Mouse (Mus musculus) MEL (cell line): Measurements from ENCODE around the gene Abhd11. TPM values are rescaled to one million over a fixed set of nuclear protein-coding genes. Genes with fewer than 3 reads are reported as not detected.

Experiments
- DNase-seq: peaks from one replicate; pipeline ENCODE4 v3.0.0; 2011; ENCODE audit warnings: low read depth, low spot score
- H3K27ac ChIP-seq: 2 replicates; pipeline ENCODE4 v1.5.1; 2012; ENCODE audit warnings: low read depth, mild to moderate bottlenecking, control low read depth, low read length, moderate library complexity; ENCODE audit not compliant: control insufficient read depth
- H3K27me3 ChIP-seq, 2 experiments: fragments of 150-350 bp in 1 of 2; sonication (generic) in 1 of 2; 2 replicates each; pipeline ENCODE4 v1.6.1; 2012; ENCODE audit warnings: low read length in 2 of 2, mild to moderate bottlenecking in 2 of 2, improper control_type of control experiment in 1 of 2, moderate library complexity in 1 of 2; ENCODE audit not compliant: insufficient read depth in 2 of 2, control insufficient read depth in 1 of 2
- H3K36me3 ChIP-seq, 2 experiments: 2 replicates each; pipeline ENCODE4 v1.6.1; 2012 to 2014; ENCODE audit warnings: low read length in 2 of 2, improper control_type of control experiment in 1 of 2, inconsistent platforms in 1 of 2, mild to moderate bottlenecking in 1 of 2; ENCODE audit not compliant: insufficient read depth in 2 of 2, control insufficient read depth in 1 of 2
- H3K4me1 ChIP-seq, 2 experiments: fragments of 150-350 bp in 1 of 2; sonication (generic) in 1 of 2; 2 replicates each; pipeline ENCODE4 v1.6.1; 2012; ENCODE audit warnings: low read length in 2 of 2, improper control_type of control experiment in 1 of 2, mild to moderate bottlenecking in 1 of 2; ENCODE audit not compliant: insufficient read depth in 2 of 2, control insufficient read depth in 1 of 2
- H3K4me3 ChIP-seq, 2 experiments: fragments of 150-350 bp in 1 of 2; sonication (generic) in 1 of 2; 2 replicates each; pipeline ENCODE4 v1.5.1; 2012; ENCODE audit warnings: low read depth in 2 of 2, low read length in 2 of 2, mild to moderate bottlenecking in 2 of 2, moderate library complexity in 2 of 2, control low read depth in 1 of 2, improper control_type of control experiment in 1 of 2; ENCODE audit not compliant: control insufficient read depth in 1 of 2, insufficient read depth in 1 of 2
- H3K79me2 ChIP-seq: 2 replicates; pipeline ENCODE4 v1.6.1; 2012; ENCODE audit warnings: mild to moderate bottlenecking, low read length, moderate library complexity; ENCODE audit not compliant: control insufficient read depth, poor library complexity, insufficient read depth
- H3K9ac ChIP-seq: 2 replicates; pipeline ENCODE4 v1.6.1; 2012; ENCODE audit warnings: low read depth, mild to moderate bottlenecking, control low read depth, low read length, moderate library complexity; ENCODE audit not compliant: control insufficient read depth, poor library complexity, severe bottlenecking
- H3K9me3 ChIP-seq: fragments of 150-350 bp; sonication (generic); replicated peaks from 2 replicates; pipeline ENCODE4 v1.6.1; 2012; ENCODE audit warnings: mild to moderate bottlenecking, low read length, improper control_type of control experiment, moderate library complexity; ENCODE audit not compliant: insufficient read depth
- CTCF ChIP-seq, 3 experiments: IDR thresholded peaks in 2 of 3; conservative IDR thresholded peaks in 1 of 3; 2 replicates each; pipeline ENCODE4 v1.5.1; 2011 to 2012; ENCODE audit warnings: low read length in 3 of 3, low read depth in 2 of 3, mild to moderate bottlenecking in 2 of 3, improper control_type of control experiment in 1 of 3, inconsistent platforms in 1 of 3, mixed read lengths in 1 of 3, moderate library complexity in 1 of 3; ENCODE audit not compliant: control insufficient read depth in 1 of 3, insufficient read depth in 1 of 3, poor library complexity in 1 of 3, severe bottlenecking in 1 of 3
- ELF1 ChIP-seq: IDR thresholded peaks from 2 replicates; pipeline ENCODE4 v1.6.1; 2014; ENCODE audit warnings: low read depth, mild to moderate bottlenecking, inconsistent platforms, low read length, improper control_type of control experiment, moderate library complexity
- EP300 ChIP-seq, 2 experiments: IDR thresholded peaks; 2 replicates each; pipeline ENCODE4 v1.6.1; 2011; ENCODE audit warnings: improper control_type of control experiment in 2 of 2, low read length in 2 of 2, low read depth in 1 of 2, mild to moderate bottlenecking in 1 of 2
- ETS1 ChIP-seq: IDR thresholded peaks from 2 replicates; pipeline ENCODE4 v1.6.1; 2012; ENCODE audit warnings: low read depth, mild to moderate bottlenecking, inconsistent platforms, low read length, improper control_type of control experiment, moderate library complexity
- GABPA ChIP-seq: IDR thresholded peaks from 2 replicates; pipeline ENCODE4 v1.6.1; 2012; ENCODE audit warnings: low read depth, mild to moderate bottlenecking, inconsistent platforms, low read length, improper control_type of control experiment, moderate library complexity
- HCFC1 ChIP-seq: IDR thresholded peaks from 2 replicates; pipeline ENCODE4 v1.6.1; 2012; ENCODE audit warnings: low read depth, mild to moderate bottlenecking, inconsistent platforms, low read length, improper control_type of control experiment, moderate library complexity
- JUND ChIP-seq: IDR thresholded peaks from 2 replicates; pipeline ENCODE4 v1.6.1; 2011; ENCODE audit warnings: low read depth, mild to moderate bottlenecking, improper control_type of control experiment, low read length
- KAT2A ChIP-seq: conservative IDR thresholded peaks from 2 replicates; pipeline ENCODE4 v1.6.1; 2012; ENCODE audit warnings: low read depth, low read length, improper control_type of control experiment, inconsistent platforms
- MAZ ChIP-seq: IDR thresholded peaks from 2 replicates; pipeline ENCODE4 v1.6.1; 2012; ENCODE audit warnings: low read depth, mild to moderate bottlenecking, inconsistent platforms, low read length, improper control_type of control experiment
- MEF2A ChIP-seq: IDR thresholded peaks from 2 replicates; pipeline ENCODE4 v1.6.1; 2014; ENCODE audit warnings: low read depth, mild to moderate bottlenecking, inconsistent platforms, low read length, improper control_type of control experiment; ENCODE audit not compliant: poor library complexity, insufficient replicate concordance, severe bottlenecking; ENCODE audit errors: extremely low read depth
- MXI1 ChIP-seq: IDR thresholded peaks from 2 replicates; pipeline ENCODE4 v1.6.1; 2011; ENCODE audit warnings: mild to moderate bottlenecking, low read depth, low read length, improper control_type of control experiment
- MYB ChIP-seq: IDR thresholded peaks from 2 replicates; pipeline ENCODE4 v1.6.1; 2011; ENCODE audit warnings: mild to moderate bottlenecking, low read depth, low read length, improper control_type of control experiment
- NRF1 ChIP-seq: IDR thresholded peaks from 2 replicates; pipeline ENCODE4 v1.6.1; 2014; ENCODE audit warnings: low read depth, mild to moderate bottlenecking, inconsistent platforms, low read length, improper control_type of control experiment, moderate library complexity; ENCODE audit not compliant: poor library complexity, insufficient read depth, severe bottlenecking
- POLR2A ChIP-seq, 2 experiments: IDR thresholded peaks; 2 replicates each; pipeline ENCODE4 v1.6.1; 2011 to 2012; ENCODE audit warnings: low read length in 2 of 2, mild to moderate bottlenecking in 2 of 2, control low read depth in 1 of 2, improper control_type of control experiment in 1 of 2, low read depth in 1 of 2, moderate library complexity in 1 of 2; ENCODE audit not compliant: control insufficient read depth in 1 of 2, insufficient read depth in 1 of 2, poor library complexity in 1 of 2
- POLR2AphosphoS2 ChIP-seq: IDR thresholded peaks from 2 replicates; pipeline ENCODE4 v1.6.1; 2011; ENCODE audit warnings: low read length, improper control_type of control experiment
- POLR2AphosphoS5 ChIP-seq: IDR thresholded peaks from 2 replicates; pipeline ENCODE4 v1.6.1; 2012; ENCODE audit warnings: low read depth, borderline replicate concordance, mild to moderate bottlenecking, inconsistent platforms, low read length, moderate library complexity, mixed read lengths
- RAD21 ChIP-seq: IDR thresholded peaks from 2 replicates; pipeline ENCODE4 v1.6.1; 2011; ENCODE audit warnings: mild to moderate bottlenecking, low read depth, low read length, improper control_type of control experiment
- RCOR1 ChIP-seq: IDR thresholded peaks from 2 replicates; pipeline ENCODE4 v1.6.1; 2012; ENCODE audit warnings: low read depth, mild to moderate bottlenecking, inconsistent platforms, low read length, improper control_type of control experiment
- TAL1 ChIP-seq: IDR thresholded peaks from 2 replicates; pipeline ENCODE4 v1.6.1; 2012; ENCODE audit warnings: mild to moderate bottlenecking, inconsistent platforms, low read length, moderate library complexity, mixed read lengths
- TBP ChIP-seq: IDR thresholded peaks from 2 replicates; pipeline ENCODE4 v1.8.0; 2011; ENCODE audit warnings: low read depth, low read length, improper control_type of control experiment
- TCF12 ChIP-seq: IDR thresholded peaks from 2 replicates; pipeline ENCODE4 v1.6.1; 2014; ENCODE audit warnings: low read depth, mild to moderate bottlenecking, inconsistent platforms, low read length, improper control_type of control experiment, moderate library complexity
- USF2 ChIP-seq, 2 experiments: IDR thresholded peaks; 2 replicates each; pipeline ENCODE4 v1.6.1; 2011 to 2012; ENCODE audit warnings: improper control_type of control experiment in 2 of 2, low read length in 2 of 2, borderline replicate concordance in 1 of 2, inconsistent platforms in 1 of 2, low read depth in 1 of 2, mild to moderate bottlenecking in 1 of 2; ENCODE audit not compliant: insufficient read depth in 1 of 2
- ZNF384 ChIP-seq: IDR thresholded peaks from 2 replicates; pipeline ENCODE4 v1.6.1; 2012; ENCODE audit warnings: low read depth, mild to moderate bottlenecking, inconsistent platforms, low read length, improper control_type of control experiment
- polyA plus RNA-seq, 2 experiments: library from polyadenylated mRNA; stranded (reverse) in 1 of 2; unstranded in 1 of 2; fragments of >175 nt in 1 of 2; fragments of >200 nt in 1 of 2; gene quantifications; 2 replicates each; pipeline versions ENCODE4 v1.2.1 to v1.2.4; 2012; ENCODE audit warnings: low replicate concordance in 2 of 2, low read depth in 1 of 2; ENCODE audit not compliant: insufficient read length in 2 of 2, insufficient read depth in 1 of 2, missing spikeins in 1 of 2
- total RNA-seq: library from RNA; depleted of rRNA; stranded (reverse); fragments of 300-350 nt; gene quantifications from 2 replicates; pipeline ENCODE4 v1.2.3, GENCODE M21; 2012

Abhd11 gene
- total and polyA plus RNA-seq, 3 experiments = 51.7 to 55.9 TPM; not detected in 1

GRCm38 (mm10) chr5:134983111-134983510 lies 25.8 kb upstream of the Abhd11 start:
- Histone ChIP-seq H3K36me3 (peaks cover 0 to 4% of the 10 kb centered on the region in 2 experiments; a peak in 2 of 4 replicates), H3K9ac (no peak overlapping the region), H3K4me3 (no peak overlapping the region), H3K79me2 (no peaks in the 10 kb centered on the region), H3K4me1 (peaks cover 3 to 13% of the 10 kb centered on the region in 2 experiments; a peak in 2 of 4 replicates), H3K27me3 (peaks cover 5 to 19% of the 10 kb centered on the region in 2 experiments), H3K27ac (no peak overlapping the region), H3K9me3 (no peaks in the 10 kb centered on the region)
- no peak for DNase-seq
- TF ChIP-seq MEF2A (no peak), RAD21 (no peak), MAZ (no peak), POLR2AphosphoS5 (no peak), GABPA (no peak), CTCF (IDR thresholded peaks at IDR 0.05 in 2 of 3, conservative IDR thresholded peaks at IDR 0.05 in 1 of 3; ENCODE audit: control insufficient read depth in 1 of 3, insufficient read depth in 1 of 3, low read depth in 2 of 3, low read length in 3 of 3, poor library complexity in 1 of 3, severe bottlenecking in 1 of 3) (no peak), POLR2AphosphoS2 (no peak), ETS1 (no peak), HCFC1 (no peak), ZNF384 (no peak), TBP (no peak), RCOR1 (no peak), TCF12 (no peak), TAL1 (no peak), MYB (no peak), POLR2A (IDR thresholded peaks at IDR 0.05; ENCODE audit: control insufficient read depth in 1 of 2, insufficient read depth in 1 of 2, low read depth in 1 of 2, low read length in 2 of 2, poor library complexity in 1 of 2) (no peak)

- TF ChIP-seq MEF2A (no peak), JUND (no peak), POLR2AphosphoS2 (no peak), RCOR1 (no peak), USF2 (IDR thresholded peaks at IDR 0.05; ENCODE audit: borderline replicate concordance in 1 of 2, insufficient read depth in 1 of 2, low read depth in 1 of 2, low read length in 2 of 2) (no peak), POLR2A (IDR thresholded peaks at IDR 0.05; ENCODE audit: control insufficient read depth in 1 of 2, insufficient read depth in 1 of 2, low read depth in 1 of 2, low read length in 2 of 2, poor library complexity in 1 of 2) (no peak), TAL1 (no peak), KAT2A (no peak), MXI1 (no peak), RAD21 (no peak), MYB (no peak), EP300 (IDR thresholded peaks at IDR 0.05; ENCODE audit: low read depth in 1 of 2, low read length in 2 of 2) (no peak), CTCF (IDR thresholded peaks at IDR 0.05 in 2 of 3, conservative IDR thresholded peaks at IDR 0.05 in 1 of 3; ENCODE audit: control insufficient read depth in 1 of 3, insufficient read depth in 1 of 3, low read depth in 2 of 3, low read length in 3 of 3, poor library complexity in 1 of 3, severe bottlenecking in 1 of 3) (no peak), NRF1 (no peak), ELF1 (no peak), HCFC1 (no peak)
- Histone ChIP-seq H3K9me3 (no peaks in the 10 kb centered on the region), H3K79me2 (no peaks in the 10 kb centered on the region), H3K4me1 (peaks cover 3 to 13% of the 10 kb centered on the region in 2 experiments; a peak in 1 of 4 replicates), H3K9ac (no peak overlapping the region), H3K27me3 (peaks cover 9 to 21% of the 10 kb centered on the region in 2 experiments), H3K4me3 (no peak overlapping the region), H3K36me3 (peaks cover 0 to 2% of the 10 kb centered on the region in 2 experiments; a peak in 2 of 4 replicates), H3K27ac (no peak overlapping the region)
- DNase-seq = no peak
Measured at GRCm38 (mm10) chr5:134983771-134984170, 25.2 kb upstream of the Abhd11 start.
